Mouse (Mus musculus) thymus, adult 2 months (tissue): ENCODE results near the gene Dlg1. TPM values are rescaled to one million over a fixed set of nuclear protein-coding genes. Genes with fewer than 3 reads are reported as not detected.

Experiments
- DNase-seq: peaks from one replicate; pipeline ENCODE4 v3.0.0; 2021
- H3K27ac ChIP-seq: fragments of 200-500 bp; 2 replicates; pipeline ENCODE4 v1.5.1; 2012; ENCODE audit warnings: low read length, control low read depth; ENCODE audit not compliant: control insufficient read depth, insufficient read depth
- H3K27me3 ChIP-seq: fragments of 200-500 bp; 2 replicates; pipeline ENCODE4 v1.6.1; 2012; ENCODE audit warnings: mild to moderate bottlenecking, low read length, moderate library complexity, mixed read lengths; ENCODE audit not compliant: control insufficient read depth, insufficient read depth
- H3K36me3 ChIP-seq: fragments of 200-500 bp; 2 replicates; pipeline ENCODE4 v1.6.1; 2012; ENCODE audit warnings: mild to moderate bottlenecking, low read length, moderate library complexity; ENCODE audit not compliant: control insufficient read depth, insufficient read depth
- H3K4me1 ChIP-seq: fragments of 200-500 bp; replicated peaks from 2 replicates; pipeline ENCODE4 v1.6.1; 2012; ENCODE audit warnings: low read length; ENCODE audit not compliant: control insufficient read depth, insufficient read depth
- H3K4me3 ChIP-seq: fragments of 200-500 bp; 2 replicates; pipeline ENCODE4 v1.5.1; 2012; ENCODE audit warnings: mild to moderate bottlenecking, low read length, control low read depth, moderate library complexity; ENCODE audit not compliant: control insufficient read depth, insufficient read depth
- CTCF ChIP-seq: fragments of 200-500 bp; IDR thresholded peaks from 2 replicates; pipeline ENCODE4 v1.5.1; 2012; ENCODE audit warnings: mild to moderate bottlenecking, control low read depth, low read length, moderate library complexity, borderline replicate concordance; ENCODE audit not compliant: control insufficient read depth, poor library complexity, insufficient read depth; ENCODE audit errors: extremely low read depth
- POLR2A ChIP-seq: fragments of 200-500 bp; IDR thresholded peaks from 2 replicates; pipeline ENCODE4 v1.6.1; 2012; ENCODE audit warnings: mild to moderate bottlenecking, low read length, control low read depth, moderate library complexity; ENCODE audit not compliant: control insufficient read depth, poor library complexity, insufficient read depth; ENCODE audit errors: extremely low read depth
- WGBS: fragments of 180-500 bp; shearing (Covaris S2); methylation state at CpG from one replicate; pipeline ENCODE4 v1.1.7; 2018; 5-methylcytosine and 5-hydroxymethylcytosine counted together
- polyA plus RNA-seq: library from polyadenylated mRNA; depleted of rRNA; stranded (reverse); fragments of >200 nt; gene quantifications from 2 replicates; pipeline ENCODE4 v1.2.3, GENCODE M21; 2012

Dlg1 gene
- polyA plus RNA-seq, 1 experiment: 18.9 TPM

GRCm38 (mm10) chr16:31844246-31844645, 181.0 kb downstream of the Dlg1 start:
- H3K27me3 ChIP-seq: no peaks in the 10 kb centered on the region
- TF ChIP-seq CTCF (no peak), POLR2A (no peak)
- no peak overlapping the region for H3K27ac ChIP-seq
- no peaks in the 10 kb centered on the region for H3K36me3 ChIP-seq
- no peak for DNase-seq
- over 99% methylated on average over 3 of the region's 3 CpGs for WGBS
- no peak overlapping the region for H3K4me3 ChIP-seq
- no peaks in the 10 kb centered on the region for H3K4me1 ChIP-seq

DNA sequence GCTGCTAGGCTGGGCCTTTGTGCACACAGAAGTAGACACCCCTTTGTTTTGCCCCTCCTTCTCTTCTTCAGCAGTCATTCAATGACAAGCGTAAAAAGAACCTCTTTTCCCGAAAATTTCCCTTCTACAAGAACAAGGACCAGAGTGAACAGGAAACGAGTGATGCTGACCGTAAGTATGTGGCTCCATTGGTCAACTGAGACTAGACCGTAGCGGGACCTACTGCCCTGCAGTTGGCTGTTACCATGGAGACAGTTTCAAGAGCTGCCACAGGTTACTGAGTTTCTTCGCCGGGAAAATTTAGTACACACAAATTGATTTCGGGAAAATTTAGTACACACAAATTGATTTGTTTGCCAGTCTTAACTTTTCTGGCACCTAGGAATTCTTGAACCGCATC, 183.5 kb downstream of the Dlg1 start:
- TF ChIP-seq CTCF: no peak
- TF ChIP-seq POLR2A: no peak
- Histone ChIP-seq H3K4me1 (no peaks in the 10 kb centered on the region), H3K4me3 (no peak overlapping the region), H3K27me3 (no peaks in the 10 kb centered on the region), H3K27ac (no peak overlapping the region), H3K36me3 (no peaks in the 10 kb centered on the region)
- DNase-seq: no peak
- WGBS: 97% methylated on average over 10 of the region's 10 CpGs

- no peak for DNase-seq
- Histone ChIP-seq H3K4me3 (no peak overlapping the region), H3K4me1 (no peaks in the 10 kb centered on the region), H3K36me3 (peaks cover 39% of the 10 kb centered on the region), H3K27ac (no peak overlapping the region), H3K27me3 (no peaks in the 10 kb centered on the region)
- TF ChIP-seq POLR2A: no peak
- no peak for TF ChIP-seq CTCF
- 97% methylated on average over 5 of the region's 5 CpGs for WGBS
Measured at GRCm38 (mm10) chr16:31863920-31864319, 200.7 kb downstream of the Dlg1 start.

DNA sequence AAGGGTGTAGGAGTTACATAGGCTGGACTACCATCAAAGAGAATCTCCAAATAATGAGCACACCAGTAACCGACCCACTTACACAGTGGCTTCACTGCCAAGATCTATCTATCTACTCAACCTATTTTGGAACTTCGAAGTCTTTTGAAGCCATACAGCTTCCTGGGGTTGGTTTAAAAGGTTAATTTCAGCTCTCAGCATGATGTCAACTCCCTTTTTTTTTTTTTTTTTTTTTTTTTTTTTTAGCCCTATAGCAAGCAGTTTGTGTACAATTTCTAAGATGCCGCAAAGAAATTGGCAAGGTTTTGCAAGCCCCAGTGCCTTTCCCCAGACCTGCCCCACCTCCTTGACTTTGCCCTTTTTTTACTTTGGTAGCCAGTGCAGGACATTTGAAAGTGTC, 202.0 kb downstream of the Dlg1 start:
- TF ChIP-seq CTCF (no peak), POLR2A (no peak)
- H3K36me3 ChIP-seq: peaks cover 33% of the 10 kb centered on the region
- WGBS: 89% methylated on average over 3 of the region's 3 CpGs

DNA sequence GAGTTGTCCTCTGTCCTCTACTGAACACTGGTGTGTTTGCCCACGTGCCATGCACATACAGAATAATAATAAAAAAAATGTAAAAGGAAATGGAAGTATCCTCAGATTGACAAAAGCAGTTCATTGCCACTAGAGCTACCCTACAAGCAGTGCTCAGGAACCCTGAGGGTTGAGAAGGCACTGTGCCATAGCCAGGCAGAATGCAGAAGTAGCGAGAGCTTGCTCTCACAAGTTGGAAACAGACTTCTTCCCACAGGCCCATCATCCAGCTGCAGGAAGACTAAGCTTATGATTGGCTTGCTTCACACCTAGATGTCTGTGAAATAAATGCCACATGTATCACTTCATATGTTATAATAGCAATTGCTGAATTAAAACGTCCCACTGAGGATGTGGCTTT, 203.7 kb downstream of the Dlg1 start:
- no peak overlapping the region for H3K4me3 ChIP-seq
- no peak for DNase-seq
- no peak overlapping the region for H3K27ac ChIP-seq
- H3K27me3 ChIP-seq: no peaks in the 10 kb centered on the region
- H3K4me1 ChIP-seq: no peaks in the 10 kb centered on the region
- TF ChIP-seq POLR2A (no peak), CTCF (no peak)
- peaks cover 28% of the 10 kb centered on the region for H3K36me3 ChIP-seq
- 81% methylated on average over 3 of the region's 3 CpGs for WGBS

More for the DNA sequence above, 202.0 kb downstream of the Dlg1 start:
- Histone ChIP-seq H3K27ac (no peak overlapping the region), H3K4me3 (no peak overlapping the region), H3K4me1 (no peaks in the 10 kb centered on the region), H3K27me3 (no peaks in the 10 kb centered on the region)
- DNase-seq: no peak

- no peak overlapping the region for H3K4me3 ChIP-seq
- TF ChIP-seq POLR2A (no peak), CTCF (no peak)
- H3K27ac ChIP-seq: no peak overlapping the region
- H3K27me3 ChIP-seq: no peaks in the 10 kb centered on the region
- no peak for DNase-seq
- H3K4me1 ChIP-seq: no peaks in the 10 kb centered on the region
- WGBS: 93% methylated on average over 4 of the region's 4 CpGs
- H3K36me3 ChIP-seq: peaks cover 28% of the 10 kb centered on the region
Measured at GRCm38 (mm10) chr16:31867736-31868135, 204.5 kb downstream of the Dlg1 start.

- Histone ChIP-seq H3K4me3 (no peak overlapping the region), H3K27me3 (no peaks in the 10 kb centered on the region), H3K36me3 (no peaks in the 10 kb centered on the region), H3K4me1 (no peaks in the 10 kb centered on the region), H3K27ac (no peak overlapping the region)
- WGBS: 95% methylated on average over 8 of the region's 8 CpGs
- TF ChIP-seq CTCF (no peak), POLR2A (no peak)
- DNase-seq: no peak
Measured at GRCm38 (mm10) chr16:31873721-31874120, 210.5 kb downstream of the Dlg1 start.
